Mouse (Mus musculus) liver, embryonic 11.5 days (tissue): ENCODE results near the gene Emc4. TPM values are rescaled to one million over a fixed set of nuclear protein-coding genes. Genes with fewer than 3 reads are reported as not detected.

Experiments used
- ATAC-seq: fragments of 200-750 bp; cut with Nextera tagmentation; replicated peaks from 2 replicates; pipeline ENCODE4 v1.8.0; 2017; ENCODE audit warnings: moderate number of reproducible peaks, mild to moderate bottlenecking, moderate TSS enrichment, moderate library complexity; ENCODE audit not compliant: low FRiP score
- DNase-seq: peaks from one replicate; pipeline ENCODE4 v3.0.0-alpha.2; 2017; ENCODE audit warnings: low spot score
- H3K27ac ChIP-seq: fragments of 300-500 bp; sonication (generic); 2 replicates; pipeline ENCODE4 v1.5.1; 2014; ENCODE audit warnings: mild to moderate bottlenecking, low read depth, low read length, control low read depth
- H3K27me3 ChIP-seq: fragments of 300-500 bp; sonication (generic); replicated peaks from 2 replicates; pipeline ENCODE4 v1.6.1; 2014; ENCODE audit warnings: low read length, mixed read lengths; ENCODE audit not compliant: control insufficient read depth, insufficient read depth
- H3K36me3 ChIP-seq: fragments of 300-500 bp; sonication (generic); 2 replicates; pipeline ENCODE4 v1.6.1; 2014; ENCODE audit warnings: mild to moderate bottlenecking, low read length, moderate library complexity, mixed read lengths; ENCODE audit not compliant: control insufficient read depth, insufficient read depth
- H3K4me1 ChIP-seq: fragments of 300-500 bp; sonication (generic); replicated peaks from 2 replicates; pipeline ENCODE4 v1.6.1; 2014; ENCODE audit warnings: low read length, mixed read lengths; ENCODE audit not compliant: control insufficient read depth, insufficient read depth
- H3K4me2 ChIP-seq: fragments of 300-500 bp; sonication (generic); 2 replicates; pipeline ENCODE4 v1.6.1; 2014; ENCODE audit warnings: mild to moderate bottlenecking, control low read depth, moderate library complexity
- H3K4me3 ChIP-seq: fragments of 300-500 bp; sonication (generic); 2 replicates; pipeline ENCODE4 v1.5.1; 2014; ENCODE audit warnings: low read depth, low read length, control low read depth
- H3K9ac ChIP-seq: fragments of 300-500 bp; sonication (generic); 2 replicates; pipeline ENCODE4 v1.6.1; 2014; ENCODE audit warnings: low read depth, low read length, control low read depth
- H3K9me3 ChIP-seq: fragments of 300-500 bp; sonication (generic); 2 replicates; pipeline ENCODE4 v1.6.1; 2016; ENCODE audit warnings: low read length, inconsistent platforms, mixed read lengths; ENCODE audit not compliant: control insufficient read depth
- WGBS: fragments of 180-500 bp; shearing (Covaris S2); extraction: QIAGEN DNeasy Blood & Tissue Kit; methylation state at CpG from one replicate; pipeline ENCODE4 v1.1.7; 2014; 5-methylcytosine and 5-hydroxymethylcytosine counted together
- polyA plus RNA-seq: library from polyadenylated mRNA; unstranded; fragments of >200 nt; fragmentation: Nextera tagmentation; extraction: Ambion mirVana; gene quantifications from 2 replicates; pipeline ENCODE4 v1.2.1, GENCODE M21; 2014

Gene Emc4
- polyA plus RNA-seq, 1 experiment from 2014 or later, result 82.2 TPM

- H3K4me2 ChIP-seq, result no peak overlapping the region
- DNase-seq (no peak), ATAC-seq (no peak)
- no peaks in the 10 kb centered on the region for H3K9me3 ChIP-seq
- no peak overlapping the region for H3K9ac ChIP-seq
- no peaks in the 10 kb centered on the region for H3K4me1 ChIP-seq
- WGBS, result 92% methylated on average over 2 of the region's 2 CpGs
- H3K27me3 ChIP-seq, result no peaks in the 10 kb centered on the region
- H3K27ac ChIP-seq, result no peak overlapping the region
- H3K4me3 ChIP-seq, result no peak overlapping the region
- H3K36me3 ChIP-seq, result peaks cover 32% of the 10 kb centered on the region
Measured at GRCm38 (mm10) chr2:112359611-112360010, 8.2 kb downstream of the Emc4 start.

GRCm38 (mm10) chr2:112353685-112354455 is 14.0 kb downstream of the Emc4 start:
- Histone ChIP-seq H3K4me3 (no peak overlapping the region), H3K9me3 (no peaks in the 10 kb centered on the region), H3K4me1 (no peaks in the 10 kb centered on the region), H3K27ac (no peak overlapping the region), H3K4me2 (no peak overlapping the region), H3K36me3 (peaks cover 16% of the 10 kb centered on the region), H3K9ac (no peak overlapping the region), H3K27me3 (no peaks in the 10 kb centered on the region)
- 90% methylated on average over 7 of the region's 7 CpGs for WGBS
- ATAC-seq (no peak), DNase-seq (no peak)

GRCm38 (mm10) chr2:112348246-112348645 is 19.6 kb downstream of the Emc4 start:
- Histone ChIP-seq H3K4me2 (no peak overlapping the region), H3K27ac (no peak overlapping the region), H3K4me1 (no peaks in the 10 kb centered on the region), H3K4me3 (no peak overlapping the region), H3K9me3 (no peaks in the 10 kb centered on the region), H3K9ac (no peak overlapping the region), H3K36me3 (peaks cover 6% of the 10 kb centered on the region), H3K27me3 (no peaks in the 10 kb centered on the region)
- DNase-seq (no peak), ATAC-seq (no peak)
- 84% methylated on average over 3 of the region's 3 CpGs for WGBS

GRCm38 (mm10) chr2:112341117-112341516 is 26.7 kb downstream of the Emc4 start:
- 79% methylated on average over 3 of the region's 3 CpGs for WGBS
- Histone ChIP-seq H3K9ac (no peak overlapping the region), H3K27ac (no peak overlapping the region), H3K27me3 (no peaks in the 10 kb centered on the region), H3K4me1 (no peaks in the 10 kb centered on the region), H3K4me2 (no peak overlapping the region), H3K9me3 (no peaks in the 10 kb centered on the region), H3K36me3 (peaks cover 2% of the 10 kb centered on the region; the same call in 1 of the 2 replicates), H3K4me3 (no peak overlapping the region)
- DNase-seq (no peak), ATAC-seq (no peak)

DNA sequence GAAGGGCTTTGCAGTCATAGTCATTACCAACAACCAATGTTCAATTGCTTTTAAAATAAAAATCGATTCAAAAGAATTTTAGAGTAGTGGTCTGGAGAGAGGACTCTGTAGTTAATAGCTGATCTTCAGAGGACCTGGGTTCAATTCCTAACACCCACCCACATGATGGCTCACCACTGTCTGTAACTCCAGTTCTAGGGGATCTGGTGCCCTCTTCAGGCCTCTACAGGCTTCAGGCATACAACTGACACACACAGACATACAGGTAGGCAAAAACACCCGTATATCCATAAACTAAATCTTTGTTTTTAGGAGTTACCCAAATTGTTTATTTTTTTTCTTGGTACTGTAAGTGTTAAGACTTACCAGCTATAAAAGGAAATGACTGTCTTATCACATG is 28.1 kb downstream of the Emc4 start:
- ATAC-seq (peak; percentile 71; the same call in 1 of the 2 replicates), DNase-seq (no peak)
- peaks cover 2% of the 10 kb centered on the region; the same call in 1 of the 2 replicates for H3K36me3 ChIP-seq
- no peaks in the 10 kb centered on the region for H3K27me3 ChIP-seq
- H3K9ac ChIP-seq, result no peak overlapping the region
- no peaks in the 10 kb centered on the region for H3K9me3 ChIP-seq
- no peak overlapping the region for H3K4me3 ChIP-seq
- no peak overlapping the region for H3K4me2 ChIP-seq
- 84% methylated on average over 2 of the region's 2 CpGs for WGBS
- H3K27ac ChIP-seq, result no peak overlapping the region
- no peaks in the 10 kb centered on the region for H3K4me1 ChIP-seq

DNA sequence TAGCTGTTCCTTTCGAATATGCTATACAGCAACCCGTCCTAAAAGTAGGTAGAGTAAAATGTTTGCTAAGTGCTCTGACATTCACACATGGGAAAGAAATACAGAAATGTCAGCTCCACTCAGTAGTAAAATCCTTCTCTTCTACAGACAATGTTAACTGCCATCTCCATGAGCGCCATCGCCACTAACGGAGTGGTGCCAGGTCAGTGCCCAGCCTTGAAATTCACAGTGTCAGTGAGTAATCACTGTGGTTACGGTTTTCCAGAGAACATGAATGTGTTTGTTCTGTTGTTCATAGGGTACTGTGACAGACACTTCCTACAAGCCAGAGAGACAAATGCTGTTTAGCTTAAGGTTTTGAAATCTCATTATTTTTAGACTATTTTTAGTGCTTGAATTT is 30.6 kb downstream of the Emc4 start:
- ATAC-seq (no peak), DNase-seq (no peak)
- H3K9me3 ChIP-seq, result no peaks in the 10 kb centered on the region
- H3K27me3 ChIP-seq, result no peaks in the 10 kb centered on the region
- H3K4me2 ChIP-seq, result no peak overlapping the region
- peaks cover 2% of the 10 kb centered on the region for H3K4me1 ChIP-seq
- H3K9ac ChIP-seq, result no peak overlapping the region
- WGBS, result 95% methylated on average over 6 of the region's 6 CpGs
- H3K27ac ChIP-seq, result no peak overlapping the region
- no peaks in the 10 kb centered on the region; the same call in 1 of the 2 replicates for H3K36me3 ChIP-seq
- no peak overlapping the region for H3K4me3 ChIP-seq

- DNase-seq (no peak), ATAC-seq (peak; percentile 71)
- Histone ChIP-seq H3K4me3 (no peak overlapping the region), H3K36me3 (no peaks in the 10 kb centered on the region), H3K27ac (no peak overlapping the region), H3K4me2 (peak overlapping the region; percentile 37), H3K27me3 (no peaks in the 10 kb centered on the region), H3K9ac (no peak overlapping the region), H3K4me1 (peaks cover 12% of the 10 kb centered on the region), H3K9me3 (no peaks in the 10 kb centered on the region)
- 51% methylated on average over 4 of the region's 4 CpGs for WGBS
Measured at GRCm38 (mm10) chr2:112332051-112332898, 35.6 kb downstream of the Emc4 start.

DNA sequence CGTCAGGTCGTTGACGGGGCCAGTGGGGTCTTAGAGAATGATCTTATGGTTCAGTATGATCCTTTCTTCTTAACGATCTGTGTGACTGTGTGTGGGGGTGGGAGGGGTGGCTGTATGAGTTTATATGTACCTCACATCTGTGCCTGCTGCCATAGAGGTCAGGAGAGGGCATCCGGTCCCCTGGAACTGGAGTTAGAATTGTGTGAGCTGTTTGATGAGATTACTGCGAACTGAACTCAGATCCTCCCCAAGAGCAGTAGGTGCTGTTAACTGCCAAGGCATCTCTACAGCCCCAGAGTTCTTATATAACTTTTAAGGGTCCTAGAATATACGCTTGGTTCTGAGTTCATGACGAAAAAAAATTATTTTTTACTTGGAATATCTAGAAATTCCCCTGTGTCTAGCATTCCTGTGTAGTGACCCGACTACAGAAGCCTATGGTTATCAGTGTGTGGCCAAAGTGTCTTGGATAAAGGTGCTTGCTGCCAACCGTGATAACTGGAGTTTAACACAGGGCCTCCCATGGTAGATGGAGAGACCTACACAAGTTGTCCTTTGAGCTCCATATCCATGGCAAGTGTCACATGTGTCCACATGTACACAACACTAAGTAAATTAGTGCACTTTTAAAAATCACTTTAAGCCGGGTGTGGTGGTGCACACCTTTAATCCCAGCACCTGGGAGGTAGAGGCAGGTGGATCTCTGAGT is 39.6 kb downstream of the Emc4 start:
- Histone ChIP-seq H3K4me2 (no peak overlapping the region), H3K4me3 (no peak overlapping the region), H3K4me1 (peaks cover 12% of the 10 kb centered on the region), H3K27ac (no peak overlapping the region), H3K27me3 (no peaks in the 10 kb centered on the region), H3K9ac (no peak overlapping the region), H3K9me3 (no peaks in the 10 kb centered on the region), H3K36me3 (no peaks in the 10 kb centered on the region)
- peak; percentile 88 for ATAC-seq
- 75% methylated on average over 11 of the region's 11 CpGs for WGBS
- DNase-seq, result no peak
